Mouse (Mus musculus): ENCODE results near the gene Miox. TPM values are rescaled to one million over a fixed set of nuclear protein-coding genes. Genes with fewer than 3 reads are reported as not detected.

Gene Miox
- polyA plus RNA-seq, 1 experiment from 2014 or later: not detected

GRCm38 (mm10) chr15:89300600-89300999 lies 33.6 kb upstream of the Miox start:
- Histone ChIP-seq H3K27ac (ENCODE audit: low read depth, low read length) (no peak overlapping the region), H3K4me2 (replicated peaks; ENCODE audit: low read depth) (no peak overlapping the region), H3K9ac (ENCODE audit: low read depth, low read length) (no peak overlapping the region), H3K4me3 (ENCODE audit: low read depth, low read length) (no peak overlapping the region), H3K9me3 (ENCODE audit: control insufficient read depth) (no peaks in the 10 kb centered on the region), H3K4me1 (replicated peaks; ENCODE audit: control insufficient read depth, insufficient read depth, low read length) (no peaks in the 10 kb centered on the region), H3K27me3 (replicated peaks; ENCODE audit: control insufficient read depth, insufficient read depth, low read length) (no peaks in the 10 kb centered on the region), H3K36me3 (ENCODE audit: control insufficient read depth, insufficient read depth) (peaks cover 69% of the 10 kb centered on the region)
- WGBS: 97% methylated on average over 8 of the region's 8 CpGs
- no peak for TF ChIP-seq CTCF (IDR thresholded peaks at IDR 0.05; ENCODE audit: low read depth)
- no peak for ATAC-seq

- no peak for ATAC-seq
- Histone ChIP-seq H3K4me2 (replicated peaks; ENCODE audit: low read depth) (no peak overlapping the region), H3K9ac (ENCODE audit: low read depth, low read length) (no peak overlapping the region), H3K4me1 (replicated peaks; ENCODE audit: control insufficient read depth, insufficient read depth, low read length) (no peaks in the 10 kb centered on the region), H3K27me3 (replicated peaks; ENCODE audit: control insufficient read depth, insufficient read depth, low read length) (no peaks in the 10 kb centered on the region), H3K27ac (ENCODE audit: low read depth, low read length) (no peak overlapping the region), H3K4me3 (ENCODE audit: low read depth, low read length) (no peak overlapping the region), H3K36me3 (ENCODE audit: control insufficient read depth, insufficient read depth) (peaks cover 55% of the 10 kb centered on the region), H3K9me3 (ENCODE audit: control insufficient read depth) (no peaks in the 10 kb centered on the region)
- TF ChIP-seq CTCF (IDR thresholded peaks at IDR 0.05; ENCODE audit: low read depth): no peak
- 79% methylated on average over 1 of the region's 1 CpGs for WGBS
These were observed 28.2 kb upstream of the Miox start for GRCm38 (mm10) chr15:89305966-89306365.

GRCm38 (mm10) chr15:89307461-89307860 lies 26.7 kb upstream of the Miox start:
- Histone ChIP-seq H3K27ac (ENCODE audit: low read depth, low read length) (no peak overlapping the region), H3K9ac (ENCODE audit: low read depth, low read length) (no peak overlapping the region), H3K4me1 (replicated peaks; ENCODE audit: control insufficient read depth, insufficient read depth, low read length) (no peaks in the 10 kb centered on the region), H3K4me2 (replicated peaks; ENCODE audit: low read depth) (no peak overlapping the region), H3K4me3 (ENCODE audit: low read depth, low read length) (no peak overlapping the region), H3K27me3 (replicated peaks; ENCODE audit: control insufficient read depth, insufficient read depth, low read length) (no peaks in the 10 kb centered on the region), H3K36me3 (ENCODE audit: control insufficient read depth, insufficient read depth) (peaks cover 40% of the 10 kb centered on the region), H3K9me3 (ENCODE audit: control insufficient read depth) (no peaks in the 10 kb centered on the region)
- TF ChIP-seq CTCF (IDR thresholded peaks at IDR 0.05; ENCODE audit: low read depth): no peak
- 86% methylated on average over 13 of the region's 13 CpGs for WGBS
- no peak for ATAC-seq

- ATAC-seq: no peak
- Histone ChIP-seq H3K4me1 (replicated peaks; ENCODE audit: control insufficient read depth, insufficient read depth, low read length) (no peaks in the 10 kb centered on the region; the same call in 1 of the 2 replicates), H3K9me3 (ENCODE audit: control insufficient read depth) (no peaks in the 10 kb centered on the region), H3K36me3 (ENCODE audit: control insufficient read depth, insufficient read depth) (peaks cover 29% of the 10 kb centered on the region), H3K4me2 (replicated peaks; ENCODE audit: low read depth) (no peak overlapping the region), H3K9ac (ENCODE audit: low read depth, low read length) (no peak overlapping the region), H3K27me3 (replicated peaks; ENCODE audit: control insufficient read depth, insufficient read depth, low read length) (no peaks in the 10 kb centered on the region), H3K4me3 (ENCODE audit: low read depth, low read length) (no peak overlapping the region), H3K27ac (ENCODE audit: low read depth, low read length) (no peak overlapping the region)
- 71% methylated on average over 7 of the region's 7 CpGs for WGBS
- no peak for TF ChIP-seq CTCF (IDR thresholded peaks at IDR 0.05; ENCODE audit: low read depth)
These were observed 25.6 kb upstream of the Miox start for GRCm38 (mm10) chr15:89308406-89309139.

- Histone ChIP-seq H3K36me3 (ENCODE audit: control insufficient read depth, insufficient read depth) (peaks cover 16% of the 10 kb centered on the region; the same call in 1 of the 2 replicates), H3K27ac (ENCODE audit: low read depth, low read length) (no peak overlapping the region), H3K4me3 (ENCODE audit: low read depth, low read length) (no peak overlapping the region), H3K9me3 (ENCODE audit: control insufficient read depth) (no peaks in the 10 kb centered on the region), H3K4me2 (replicated peaks; ENCODE audit: low read depth) (no peak overlapping the region), H3K4me1 (replicated peaks; ENCODE audit: control insufficient read depth, insufficient read depth, low read length) (peaks cover 6% of the 10 kb centered on the region; the same call in 1 of the 2 replicates), H3K9ac (ENCODE audit: low read depth, low read length) (no peak overlapping the region), H3K27me3 (replicated peaks; ENCODE audit: control insufficient read depth, insufficient read depth, low read length) (no peaks in the 10 kb centered on the region)
- 54% methylated on average over 6 of the region's 6 CpGs for WGBS
- no peak for ATAC-seq
- TF ChIP-seq CTCF (IDR thresholded peaks at IDR 0.05; ENCODE audit: low read depth): no peak
These were observed 24.2 kb upstream of the Miox start for GRCm38 (mm10) chr15:89309962-89310498.

- no peak for ATAC-seq
- no peak overlapping the region for H3K4me3 ChIP-seq (ENCODE audit: low read depth, low read length)
- no peak for TF ChIP-seq CTCF (IDR thresholded peaks at IDR 0.05; ENCODE audit: low read depth)
- H3K27ac ChIP-seq (ENCODE audit: low read depth, low read length): no peak overlapping the region
- H3K9me3 ChIP-seq (ENCODE audit: control insufficient read depth): no peaks in the 10 kb centered on the region
- no peaks in the 10 kb centered on the region for H3K36me3 ChIP-seq (ENCODE audit: control insufficient read depth, insufficient read depth)
- no peaks in the 10 kb centered on the region for H3K27me3 ChIP-seq (replicated peaks; ENCODE audit: control insufficient read depth, insufficient read depth, low read length)
- peaks cover 6% of the 10 kb centered on the region; the same call in 1 of the 2 replicates for H3K4me1 ChIP-seq (replicated peaks; ENCODE audit: control insufficient read depth, insufficient read depth, low read length)
- H3K9ac ChIP-seq (ENCODE audit: low read depth, low read length): no peak overlapping the region
- 67% methylated on average over 4 of the region's 4 CpGs for WGBS
- peak overlapping the region; percentile 91; the same call in 1 of the 2 replicates for H3K4me2 ChIP-seq (replicated peaks; ENCODE audit: low read depth)
These were observed 20.8 kb upstream of the Miox start for GRCm38 (mm10) chr15:89313359-89313758.
